Mouse (Mus musculus) embryonic facial prominence, embryonic 10.5 days (tissue): ENCODE data around the gene Gm38394. TPM values are rescaled to one million over a fixed set of nuclear protein-coding genes. Genes with fewer than 3 reads are reported as not detected.

ENCODE experiments used
- DNase-seq: peaks from one replicate; pipeline ENCODE4 v3.0.0-alpha.2; 2017; ENCODE audit warnings: low spot score
- H3K27ac ChIP-seq: fragments of 300-500 bp; sonication (generic); replicated peaks from 2 replicates; pipeline ENCODE4 v1.5.1; 2016; ENCODE audit warnings: mild to moderate bottlenecking
- H3K27me3 ChIP-seq: fragments of 300-500 bp; sonication (generic); replicated peaks from 2 replicates; pipeline ENCODE4 v1.6.1; 2016; ENCODE audit warnings: low read depth, mild to moderate bottlenecking; ENCODE audit not compliant: poor library complexity, severe bottlenecking
- H3K36me3 ChIP-seq: fragments of 300-500 bp; sonication (generic); replicated peaks from 2 replicates; pipeline ENCODE4 v1.6.1; 2016; ENCODE audit warnings: mild to moderate bottlenecking, moderate library complexity
- H3K4me1 ChIP-seq: fragments of 300-500 bp; sonication (generic); 2 replicates; pipeline ENCODE4 v1.6.1; 2016
- H3K4me3 ChIP-seq: fragments of 300-500 bp; sonication (generic); 2 replicates; pipeline ENCODE4 v1.5.1; 2016; ENCODE audit warnings: mild to moderate bottlenecking, moderate library complexity
- H3K9me3 ChIP-seq: fragments of 300-500 bp; sonication (generic); 2 replicates; pipeline ENCODE4 v1.6.1; 2016; ENCODE audit warnings: mild to moderate bottlenecking
- WGBS: fragments of 180-500 bp; shearing (Covaris S2); methylation state at CpG from one replicate; pipeline ENCODE4 v1.1.7; 2016; 5-methylcytosine and 5-hydroxymethylcytosine counted together
- polyA plus RNA-seq: library from polyadenylated mRNA; unstranded; fragments of >200 nt; fragmentation: Nextera tagmentation; extraction: Ambion mirVana; gene quantifications from 2 replicates; pipeline ENCODE4 v1.2.1, GENCODE M21; 2016

Gm38394 gene
- polyA plus RNA-seq, 1 experiment from 2014 or later: 6.3 TPM

DNA sequence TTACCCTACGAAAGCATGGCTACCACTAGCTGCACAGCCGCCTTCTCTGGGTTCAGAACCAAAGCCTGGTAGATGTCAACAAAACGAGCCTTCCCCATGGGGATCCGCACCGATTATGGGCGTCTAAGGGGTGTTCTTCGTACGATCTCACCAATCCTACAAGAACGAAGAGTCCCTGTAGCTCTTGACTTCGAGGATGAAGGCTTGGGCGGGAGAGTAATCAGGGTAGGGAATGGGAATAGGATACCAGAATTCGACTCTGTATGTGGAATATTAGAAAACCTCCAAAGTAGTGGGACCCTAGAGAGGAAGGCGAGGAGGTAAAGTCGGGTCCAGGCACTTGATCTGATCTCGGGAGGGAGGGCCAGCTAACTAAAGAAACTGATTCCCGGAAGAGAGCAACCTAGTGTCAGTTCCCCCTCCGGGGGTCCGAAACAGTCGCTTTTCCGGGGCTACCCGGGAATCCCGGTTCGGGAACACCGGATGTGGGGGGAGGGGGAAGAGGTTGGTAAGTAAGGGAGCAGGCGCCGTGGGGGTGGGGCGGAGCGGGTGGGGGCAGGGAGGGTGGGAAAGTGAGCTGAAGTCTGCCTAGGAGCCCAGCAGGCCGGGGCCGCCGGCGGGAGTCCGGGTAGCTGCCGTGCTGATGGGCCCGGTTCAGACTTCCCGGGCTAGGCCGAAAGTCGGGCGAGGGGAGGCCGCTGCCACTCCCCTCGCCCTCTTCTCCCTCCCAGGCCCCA is 484 bp downstream of the Gm38394 start, which contains the start of gene Zbed6:
Zbed6 (minus strand) TSS at position 420 of the 737 bp plus-strand sequence.
- Histone ChIP-seq H3K36me3 (peaks cover 39% of the 10 kb centered on the region), H3K4me3 (peak within 1 kb of the TSS; percentile 89), H3K27ac (peak within 1 kb of the TSS; percentile 98), H3K4me1 (peaks cover 31% of the 10 kb centered on the region), H3K27me3 (no peaks in the 10 kb centered on the region), H3K9me3 (no peaks in the 10 kb centered on the region)
- WGBS: 1% methylated on average over 41 of the region's 41 CpGs
- DNase-seq: peak; percentile 87

- Histone ChIP-seq H3K9me3 (no peaks in the 10 kb centered on the region), H3K4me1 (peaks cover 31% of the 10 kb centered on the region), H3K36me3 (peaks cover 51% of the 10 kb centered on the region), H3K4me3 (no peak overlapping the region; the same call in 1 of the 2 replicates), H3K27me3 (no peaks in the 10 kb centered on the region), H3K27ac (no peak overlapping the region)
- 85% methylated on average over 3 of the region's 3 CpGs for WGBS
- DNase-seq: no peak
Observed at GRCm38 (mm10) chr1:133658878-133659277, 2.2 kb downstream of the Gm38394 start.

DNA sequence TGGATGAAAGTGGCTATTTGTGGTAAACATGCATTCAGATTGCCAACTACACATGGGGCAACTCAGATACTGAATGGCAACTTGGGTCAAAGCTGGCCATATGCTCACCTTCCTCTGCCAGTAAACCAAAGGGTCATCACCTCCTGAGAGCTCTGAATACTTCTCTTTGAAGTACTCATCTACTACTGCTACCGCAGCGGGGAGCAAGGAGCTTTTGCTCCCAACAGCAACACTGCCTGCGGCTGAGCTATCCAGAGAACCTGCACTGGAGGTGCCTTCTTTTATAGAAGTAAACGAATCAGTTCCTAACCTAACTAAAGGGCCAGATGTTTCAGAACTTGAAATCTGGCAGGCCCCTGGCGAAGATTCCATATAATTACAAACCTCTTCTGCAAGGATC is 4.3 kb downstream of the Gm38394 start:
- H3K36me3 ChIP-seq: peaks cover 70% of the 10 kb centered on the region
- no peaks in the 10 kb centered on the region for H3K9me3 ChIP-seq
- DNase-seq: no peak
- H3K4me1 ChIP-seq: peaks cover 31% of the 10 kb centered on the region
- no peak overlapping the region for H3K4me3 ChIP-seq
- H3K27me3 ChIP-seq: no peaks in the 10 kb centered on the region
- no peak overlapping the region for H3K27ac ChIP-seq
- 79% methylated on average over 5 of the region's 5 CpGs for WGBS

DNA sequence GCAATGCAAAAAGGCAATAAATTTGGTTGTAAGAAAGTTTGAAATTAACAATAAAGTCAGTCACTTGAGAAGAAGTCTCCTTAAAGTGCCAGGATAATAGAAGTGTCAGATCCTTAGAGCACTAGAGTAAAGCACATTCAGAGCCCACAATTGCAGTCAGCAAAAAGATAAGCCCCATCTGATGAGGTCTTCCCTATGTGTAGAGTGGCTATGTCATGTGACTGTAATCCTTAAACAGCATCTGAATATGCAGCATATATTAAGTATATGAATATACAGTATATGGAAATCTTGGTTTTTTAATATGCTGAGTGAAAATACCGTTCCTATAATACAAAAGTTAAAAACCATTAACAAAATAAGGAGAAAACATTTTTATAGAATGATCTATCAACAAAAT is 8.1 kb downstream of the Gm38394 start:
- no peak for DNase-seq
- peaks cover 81% of the 10 kb centered on the region for H3K36me3 ChIP-seq

DNA sequence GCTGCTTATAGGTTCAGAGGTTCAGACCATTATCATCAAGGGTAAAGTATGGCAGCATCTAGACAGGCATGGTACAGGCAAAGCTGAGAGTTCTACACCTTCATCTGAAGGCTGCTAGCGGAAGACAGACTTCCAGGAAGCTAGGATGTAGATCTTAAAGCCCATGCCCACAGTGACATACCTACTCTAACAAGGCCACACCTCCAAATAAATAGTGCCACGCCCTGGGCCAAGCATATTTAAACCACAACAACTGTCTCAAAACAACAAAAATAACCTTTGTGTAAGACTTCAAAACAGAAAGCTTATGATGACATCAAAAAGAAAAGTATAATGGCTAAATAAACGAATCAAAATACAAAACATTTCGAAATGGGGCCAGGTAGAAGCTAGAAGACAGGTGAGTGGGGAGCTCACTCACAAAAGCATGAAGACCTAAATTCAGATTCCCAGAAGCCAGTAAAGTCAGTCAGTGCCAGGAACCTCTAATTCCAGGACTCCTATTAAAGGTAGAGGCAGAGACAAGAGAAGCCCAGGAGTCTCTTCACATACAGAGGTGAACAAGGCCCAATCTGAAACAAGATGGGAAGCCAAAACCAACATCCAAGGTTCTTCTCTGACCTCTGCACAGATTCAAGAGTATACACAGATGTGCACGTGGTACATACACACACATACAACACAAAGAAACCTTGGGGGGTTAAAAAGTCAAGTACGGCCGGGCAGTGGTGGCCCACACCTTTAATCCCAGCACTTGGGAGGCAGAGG is 10.6 kb downstream of the Gm38394 start:
- no peak for DNase-seq
- Histone ChIP-seq H3K36me3 (peaks cover 84% of the 10 kb centered on the region), H3K4me3 (no peak overlapping the region), H3K27ac (no peak overlapping the region), H3K9me3 (no peaks in the 10 kb centered on the region), H3K27me3 (no peaks in the 10 kb centered on the region), H3K4me1 (no peaks in the 10 kb centered on the region)
- 93% methylated on average over 7 of the region's 7 CpGs for WGBS

More for the DNA sequence above, 8.1 kb downstream of the Gm38394 start:
- no peak overlapping the region for H3K4me3 ChIP-seq
- no peaks in the 10 kb centered on the region for H3K27me3 ChIP-seq
- 91% methylated on average over 1 of the region's 1 CpGs for WGBS
- no peaks in the 10 kb centered on the region for H3K9me3 ChIP-seq
- no peak overlapping the region for H3K27ac ChIP-seq
- H3K4me1 ChIP-seq: peaks cover 9% of the 10 kb centered on the region; the same call in 1 of the 2 replicates

DNA sequence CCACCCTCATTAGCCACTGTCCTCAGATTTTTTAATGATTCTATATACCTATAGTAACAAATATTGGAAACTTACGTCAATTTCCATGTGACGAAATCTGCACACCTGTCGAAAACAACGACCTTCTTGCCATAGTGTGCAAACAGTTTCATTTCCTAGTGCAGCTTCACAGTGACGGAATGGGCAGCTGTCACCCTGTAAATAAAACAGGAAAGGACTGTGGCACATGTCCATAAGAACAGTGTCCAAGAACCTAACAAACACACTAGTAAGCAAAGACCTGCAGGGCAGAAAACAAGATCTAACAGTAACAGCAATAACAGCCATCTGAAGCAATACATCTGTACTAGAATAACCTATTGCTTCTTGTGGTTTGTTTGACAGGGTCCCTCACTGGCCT is 15.5 kb downstream of the Gm38394 start:
- DNase-seq: no peak
- H3K4me1 ChIP-seq: no peaks in the 10 kb centered on the region
- H3K27ac ChIP-seq: no peak overlapping the region
- no peaks in the 10 kb centered on the region for H3K27me3 ChIP-seq
- WGBS: 95% methylated on average over 5 of the region's 5 CpGs
- no peak overlapping the region for H3K4me3 ChIP-seq
- H3K9me3 ChIP-seq: no peaks in the 10 kb centered on the region
- peaks cover 90% of the 10 kb centered on the region for H3K36me3 ChIP-seq

GRCm38 (mm10) chr1:133641163-133641562 is 20.0 kb downstream of the Gm38394 start:
- DNase-seq: no peak
- H3K4me1 ChIP-seq: no peaks in the 10 kb centered on the region
- H3K4me3 ChIP-seq: no peak overlapping the region
- WGBS: 92% methylated on average over 2 of the region's 2 CpGs
- H3K27me3 ChIP-seq: no peaks in the 10 kb centered on the region
- H3K9me3 ChIP-seq: no peaks in the 10 kb centered on the region
- no peak overlapping the region for H3K27ac ChIP-seq
- H3K36me3 ChIP-seq: peaks cover 100% of the 10 kb centered on the region

DNA sequence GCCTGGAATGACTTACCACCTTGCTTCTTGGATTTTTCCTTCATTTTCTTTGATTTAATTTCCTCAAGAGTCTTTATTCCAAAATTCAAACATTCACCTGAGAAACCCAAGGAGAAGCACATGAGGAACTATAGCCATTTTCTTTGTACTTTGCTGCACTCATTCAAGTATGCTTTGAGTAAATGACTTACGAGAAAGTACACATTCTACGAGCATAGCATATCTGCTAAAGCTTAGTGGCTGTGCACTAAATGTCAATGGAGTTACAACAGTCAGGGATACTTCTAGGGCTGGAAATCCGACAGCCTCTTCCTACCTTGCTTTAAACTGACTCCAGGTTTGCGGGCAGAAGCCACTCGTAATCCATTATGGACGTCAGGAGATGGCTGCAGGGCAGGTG is 22.6 kb downstream of the Gm38394 start:
- no peaks in the 10 kb centered on the region for H3K9me3 ChIP-seq
- H3K4me3 ChIP-seq: no peak overlapping the region
- peaks cover 100% of the 10 kb centered on the region for H3K36me3 ChIP-seq
- H3K4me1 ChIP-seq: no peaks in the 10 kb centered on the region
- no peak for DNase-seq
- H3K27ac ChIP-seq: no peak overlapping the region
- H3K27me3 ChIP-seq: no peaks in the 10 kb centered on the region
- WGBS: 90% methylated on average over 6 of the region's 6 CpGs

- DNase-seq: no peak
- Histone ChIP-seq H3K9me3 (no peaks in the 10 kb centered on the region), H3K4me1 (no peaks in the 10 kb centered on the region), H3K27ac (no peak overlapping the region), H3K27me3 (no peaks in the 10 kb centered on the region), H3K36me3 (peaks cover 99% of the 10 kb centered on the region), H3K4me3 (no peak overlapping the region)
- 94% methylated on average over 2 of the region's 2 CpGs for WGBS
Observed at GRCm38 (mm10) chr1:133632168-133632567, 28.9 kb downstream of the Gm38394 start.

DNA sequence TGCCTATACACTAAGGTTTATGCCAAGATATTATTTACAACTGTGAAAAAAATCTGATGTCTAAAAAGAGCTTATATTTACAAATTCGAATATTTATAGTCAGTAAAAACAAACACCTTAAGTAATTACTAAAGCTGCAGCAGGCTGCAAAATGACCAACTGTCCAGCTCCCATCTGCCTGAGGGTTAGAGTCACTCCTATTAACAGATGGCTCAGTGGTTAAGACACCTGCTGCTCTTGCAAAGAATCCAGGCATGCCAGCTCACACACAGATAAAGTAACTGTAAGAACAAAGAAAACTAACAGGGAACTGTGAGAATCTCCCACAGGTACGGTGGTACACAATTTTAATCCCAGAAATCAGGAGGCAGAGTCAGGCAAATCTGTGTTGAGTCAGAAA is 36.1 kb downstream of the Gm38394 start:
- peaks cover 99% of the 10 kb centered on the region for H3K36me3 ChIP-seq
- 77% methylated on average over 2 of the region's 2 CpGs for WGBS
- no peaks in the 10 kb centered on the region for H3K4me1 ChIP-seq
- no peaks in the 10 kb centered on the region for H3K9me3 ChIP-seq
- no peak for DNase-seq
- H3K4me3 ChIP-seq: no peak overlapping the region
- no peak overlapping the region for H3K27ac ChIP-seq
- H3K27me3 ChIP-seq: no peaks in the 10 kb centered on the region

DNA sequence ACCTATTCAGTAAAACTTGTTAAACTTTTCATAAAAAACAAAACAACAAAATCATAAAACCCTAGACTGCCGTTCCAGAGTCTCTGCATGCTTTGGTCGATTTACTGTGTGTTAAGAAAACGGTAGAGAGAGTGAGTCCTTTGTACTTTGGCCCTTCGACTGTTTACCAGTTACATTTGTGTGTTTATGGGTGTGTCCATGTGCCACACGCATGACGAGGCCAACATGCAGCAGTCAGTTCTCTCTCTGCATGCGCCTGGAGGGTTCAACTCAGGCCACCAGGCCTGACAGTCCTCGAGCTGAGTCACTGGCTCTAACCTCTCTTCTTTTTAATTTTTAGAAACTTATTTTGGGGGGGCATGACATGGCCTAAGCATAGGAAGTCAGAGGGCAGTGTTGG is 42.8 kb downstream of the Gm38394 start:
- Histone ChIP-seq H3K36me3 (peaks cover 88% of the 10 kb centered on the region), H3K4me1 (no peaks in the 10 kb centered on the region), H3K4me3 (no peak overlapping the region), H3K9me3 (no peaks in the 10 kb centered on the region), H3K27me3 (no peaks in the 10 kb centered on the region), H3K27ac (no peak overlapping the region)
- WGBS: 82% methylated on average over 8 of the region's 8 CpGs
- DNase-seq: no peak

GRCm38 (mm10) chr1:133617908-133618307 is 43.2 kb downstream of the Gm38394 start:
- Histone ChIP-seq H3K27ac (no peak overlapping the region), H3K4me3 (no peak overlapping the region), H3K36me3 (peaks cover 84% of the 10 kb centered on the region), H3K27me3 (no peaks in the 10 kb centered on the region), H3K9me3 (no peaks in the 10 kb centered on the region), H3K4me1 (no peaks in the 10 kb centered on the region)
- DNase-seq: no peak
- 77% methylated on average over 2 of the region's 2 CpGs for WGBS

GRCm38 (mm10) chr1:133613817-133614216 is 47.3 kb downstream of the Gm38394 start:
- Histone ChIP-seq H3K36me3 (peaks cover 44% of the 10 kb centered on the region), H3K9me3 (no peaks in the 10 kb centered on the region), H3K4me3 (no peak overlapping the region), H3K27ac (no peak overlapping the region), H3K4me1 (peaks cover 7% of the 10 kb centered on the region), H3K27me3 (no peaks in the 10 kb centered on the region)
- 68% methylated on average over 3 of the region's 3 CpGs for WGBS
- no peak for DNase-seq
